Mouse (Mus musculus) cerebellum, adult 11-12 months (tissue): ENCODE measurements at regions not wholly inside any gene's neighbourhood (a gene's known extent, or its start where the extent isn't known, plus 50 kb on each side); places are given as distances from the start of the nearest gene placed in this dataset.

Experiments
- DNase-seq: peaks from one replicate; pipeline ENCODE4 v3.0.0; 2022

GRCm38 (mm10) chr2:51008251-51008533 is 140.7 kb downstream of the Rnd3 start:
- DNase-seq: no peak

GRCm38 (mm10) chr2:51007409-51008250 is 141.3 kb downstream of the Rnd3 start:
- DNase-seq: no peak

GRCm38 (mm10) chr2:51006818-51007217 is 142.1 kb downstream of the Rnd3 start:
- no peak for DNase-seq

- DNase-seq: no peak
Measured at GRCm38 (mm10) chr2:51001548-51001947, 147.4 kb downstream of the Rnd3 start.

- DNase-seq: no peak
Measured at GRCm38 (mm10) chr2:50983883-50984410, 165.0 kb downstream of the Rnd3 start.

GRCm38 (mm10) chr2:50982571-50982970 is 166.3 kb downstream of the Rnd3 start:
- no peak for DNase-seq

- no peak for DNase-seq
Measured at GRCm38 (mm10) chr2:50978356-50978755, 170.6 kb downstream of the Rnd3 start.

GRCm38 (mm10) chr2:50971131-50971825 is 177.6 kb downstream of the Rnd3 start:
- DNase-seq: no peak

GRCm38 (mm10) chr2:50968382-50968781 is 180.5 kb downstream of the Rnd3 start:
- DNase-seq: no peak

GRCm38 (mm10) chr2:50967826-50968225 is 181.1 kb downstream of the Rnd3 start:
- no peak for DNase-seq

- DNase-seq: no peak
Measured at GRCm38 (mm10) chr2:50967133-50967532, 181.8 kb downstream of the Rnd3 start.

- no peak for DNase-seq
Measured at GRCm38 (mm10) chr2:50965485-50966017, 183.4 kb downstream of the Rnd3 start.

- DNase-seq: no peak
Measured at GRCm38 (mm10) chr2:50964062-50964461, 184.8 kb downstream of the Rnd3 start.

- no peak for DNase-seq
Measured at GRCm38 (mm10) chr2:50961049-50961448, 187.9 kb downstream of the Rnd3 start.

- DNase-seq: no peak
Measured at GRCm38 (mm10) chr2:50959323-50959722, 189.6 kb downstream of the Rnd3 start.

GRCm38 (mm10) chr2:50954361-50955066 is 194.4 kb downstream of the Rnd3 start:
- no peak for DNase-seq

GRCm38 (mm10) chr2:50951027-50951426 is 197.9 kb downstream of the Rnd3 start:
- DNase-seq: no peak

GRCm38 (mm10) chr2:50949717-50950116 is 199.2 kb downstream of the Rnd3 start:
- DNase-seq: no peak

GRCm38 (mm10) chr2:50945526-50945925 is 203.4 kb downstream of the Rnd3 start:
- DNase-seq: no peak

- no peak for DNase-seq
Measured at GRCm38 (mm10) chr2:50943180-50943579, 205.7 kb downstream of the Rnd3 start.

- no peak for DNase-seq
Measured at GRCm38 (mm10) chr2:50942741-50943140, 206.2 kb downstream of the Rnd3 start.

GRCm38 (mm10) chr2:50932936-50933335 is 216.0 kb downstream of the Rnd3 start:
- no peak for DNase-seq

GRCm38 (mm10) chr2:50921002-50921401 is 227.9 kb downstream of the Rnd3 start:
- no peak for DNase-seq
